Mouse (Mus musculus) liver, embryonic 13.5 days (tissue): ENCODE data around the gene Lgals3bp. TPM values are rescaled to one million over a fixed set of nuclear protein-coding genes. Genes with fewer than 3 reads are reported as not detected.

Experiments used
- ATAC-seq: fragments of 200-750 bp; cut with Nextera tagmentation; 2 replicates; pipeline ENCODE4 v1.8.0; 2017; ENCODE audit warnings: low read depth, mild to moderate bottlenecking, moderate number of reproducible peaks, moderate library complexity
- DNase-seq: peaks from one replicate; pipeline ENCODE4 v3.0.0; 2022
- H3K27ac ChIP-seq: fragments of 300-500 bp; sonication (generic); 2 replicates; pipeline ENCODE4 v1.5.1; 2015; ENCODE audit warnings: moderate library complexity, mild to moderate bottlenecking, inconsistent platforms
- H3K27me3 ChIP-seq: fragments of 300-500 bp; sonication (generic); 2 replicates; pipeline ENCODE4 v1.6.1; 2015; ENCODE audit warnings: mild to moderate bottlenecking, inconsistent platforms
- H3K36me3 ChIP-seq: fragments of 300-500 bp; sonication (generic); 2 replicates; pipeline ENCODE4 v1.6.1; 2015; ENCODE audit warnings: mild to moderate bottlenecking, inconsistent platforms
- H3K4me1 ChIP-seq: fragments of 300-500 bp; sonication (generic); replicated peaks from 2 replicates; pipeline ENCODE4 v1.6.1; 2015; ENCODE audit warnings: inconsistent platforms
- H3K4me2 ChIP-seq: fragments of 300-500 bp; sonication (generic); 2 replicates; pipeline ENCODE4 v1.6.1; 2015; ENCODE audit warnings: inconsistent platforms, mild to moderate bottlenecking, moderate library complexity
- H3K4me3 ChIP-seq: fragments of 300-500 bp; sonication (generic); replicated peaks from 2 replicates; pipeline ENCODE4 v1.5.1; 2015; ENCODE audit warnings: mild to moderate bottlenecking, inconsistent platforms
- H3K9ac ChIP-seq: fragments of 300-500 bp; sonication (generic); 2 replicates; pipeline ENCODE4 v1.6.1; 2015; ENCODE audit warnings: mild to moderate bottlenecking, inconsistent platforms
- H3K9me3 ChIP-seq: fragments of 300-500 bp; sonication (generic); replicated peaks from 2 replicates; pipeline ENCODE4 v1.6.1; 2016; ENCODE audit warnings: inconsistent platforms
- WGBS: fragments of 180-500 bp; shearing (Covaris S2); methylation state at CpG from one replicate; pipeline ENCODE4 v1.1.7; 2015; ENCODE audit not compliant: insufficient replicate concordance; 5-methylcytosine and 5-hydroxymethylcytosine counted together
- polyA plus RNA-seq: library from polyadenylated mRNA; unstranded; fragments of >200 nt; fragmentation: Nextera tagmentation; extraction: Ambion mirVana; gene quantifications from 2 replicates; pipeline ENCODE4 v1.2.1, GENCODE M21; 2015

Gene Lgals3bp
- polyA plus RNA-seq, result 25.4 and 32.3 TPM in 2 replicates

DNA sequence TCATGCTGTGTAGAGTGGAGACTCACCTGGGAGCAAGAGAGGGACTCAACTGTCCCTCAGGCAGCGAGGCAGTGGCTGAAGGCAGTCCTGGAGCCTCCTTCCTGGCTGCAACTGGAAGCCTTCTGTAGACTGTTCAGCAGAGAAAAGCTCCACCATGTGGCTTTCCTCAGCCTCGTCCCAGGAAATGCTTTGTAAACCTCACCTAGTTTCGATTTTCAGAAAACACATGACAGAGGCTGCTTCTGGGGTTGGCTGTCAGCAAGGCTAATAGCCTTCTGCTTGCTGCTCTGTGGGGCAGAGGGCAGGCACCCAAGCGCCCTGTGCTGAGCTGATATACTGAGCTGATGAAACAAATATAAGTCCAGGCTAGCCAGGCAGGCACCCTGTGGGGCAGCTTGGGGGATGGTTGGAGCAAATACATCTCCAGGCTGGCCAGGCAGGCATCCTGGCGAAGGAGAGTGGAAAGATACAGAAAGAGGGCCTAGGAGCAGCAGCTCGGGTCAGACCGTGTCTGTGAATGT lies at the start of gene Lgals3bp:
Gene Lgals3bp (minus strand): TSS at position 333 of the 521 bp plus-strand sequence.
- peaks cover 19% of the 10 kb centered on the region for H3K36me3 ChIP-seq
- ATAC-seq (peak; percentile 71), DNase-seq (no peak)
- H3K4me3 ChIP-seq, result peak within 1 kb of the TSS; percentile 36
- H3K4me1 ChIP-seq, result peaks cover 36% of the 10 kb centered on the region
- 43% methylated on average over 7 of the region's 7 CpGs for WGBS
- H3K9me3 ChIP-seq, result no peaks in the 10 kb centered on the region
- peak within 1 kb of the TSS; percentile 75 for H3K27ac ChIP-seq
- H3K4me2 ChIP-seq, result peak within 1 kb of the TSS; percentile 58
- no peaks in the 10 kb centered on the region for H3K27me3 ChIP-seq
- peak within 1 kb of the TSS; percentile 52 for H3K9ac ChIP-seq

- Histone ChIP-seq H3K9me3 (no peaks in the 10 kb centered on the region), H3K4me3 (no peak overlapping the region), H3K4me2 (no peak overlapping the region), H3K36me3 (no peaks in the 10 kb centered on the region), H3K4me1 (0 out of 2 replicates have a peak, but pooled peaks cover 3% of the 10 kb centered on the region), H3K9ac (no peak overlapping the region), H3K27me3 (no peaks in the 10 kb centered on the region), H3K27ac (no peak overlapping the region)
- no peak for ATAC-seq
- 68% methylated on average over 6 of the region's 6 CpGs for WGBS
- DNase-seq, result no peak
Observed at GRCm38 (mm10) chr11:118451211-118451610, 49.3 kb upstream of the Lgals3bp start.

- Histone ChIP-seq H3K9ac (no peak overlapping the region), H3K36me3 (no peaks in the 10 kb centered on the region), H3K4me3 (no peak overlapping the region), H3K4me2 (no peak overlapping the region), H3K4me1 (0 out of 2 replicates have a peak, but pooled peaks cover 3% of the 10 kb centered on the region), H3K9me3 (no peaks in the 10 kb centered on the region), H3K27me3 (no peaks in the 10 kb centered on the region), H3K27ac (no peak overlapping the region)
- ATAC-seq, result no peak
- WGBS, result 71% methylated on average over 8 of the region's 8 CpGs
- no peak for DNase-seq
Observed at GRCm38 (mm10) chr11:118448385-118448784, 46.5 kb upstream of the Lgals3bp start.

DNA sequence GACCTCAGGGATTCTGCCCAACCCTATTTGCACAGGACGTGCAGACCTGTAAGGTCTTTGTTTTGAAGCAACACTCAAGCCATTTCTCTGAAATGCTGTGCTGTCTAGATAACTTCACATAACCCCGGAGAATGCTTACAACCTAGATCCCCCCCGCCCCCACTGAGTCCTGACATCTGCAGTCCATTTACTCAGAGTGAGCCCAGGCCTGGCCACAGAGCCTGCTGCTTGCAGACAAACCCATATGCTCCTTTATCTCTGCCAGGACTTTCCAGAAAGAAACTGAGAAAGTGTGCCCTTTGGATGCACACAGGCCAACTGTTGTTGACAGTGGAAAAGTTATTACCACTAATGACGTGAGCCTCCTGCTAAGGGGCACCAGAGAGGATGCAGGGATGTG lies 45.5 kb upstream of the Lgals3bp start:
- no peak overlapping the region for H3K27ac ChIP-seq
- 0 out of 2 replicates have a peak, but pooled peaks cover 3% of the 10 kb centered on the region for H3K4me1 ChIP-seq
- no peaks in the 10 kb centered on the region for H3K36me3 ChIP-seq
- no peak overlapping the region for H3K9ac ChIP-seq
- H3K4me3 ChIP-seq, result no peak overlapping the region
- DNase-seq (no peak), ATAC-seq (no peak)
- no peaks in the 10 kb centered on the region for H3K9me3 ChIP-seq
- 55% methylated on average over 4 of the region's 4 CpGs for WGBS
- no peak overlapping the region for H3K4me2 ChIP-seq
- no peaks in the 10 kb centered on the region for H3K27me3 ChIP-seq

DNA sequence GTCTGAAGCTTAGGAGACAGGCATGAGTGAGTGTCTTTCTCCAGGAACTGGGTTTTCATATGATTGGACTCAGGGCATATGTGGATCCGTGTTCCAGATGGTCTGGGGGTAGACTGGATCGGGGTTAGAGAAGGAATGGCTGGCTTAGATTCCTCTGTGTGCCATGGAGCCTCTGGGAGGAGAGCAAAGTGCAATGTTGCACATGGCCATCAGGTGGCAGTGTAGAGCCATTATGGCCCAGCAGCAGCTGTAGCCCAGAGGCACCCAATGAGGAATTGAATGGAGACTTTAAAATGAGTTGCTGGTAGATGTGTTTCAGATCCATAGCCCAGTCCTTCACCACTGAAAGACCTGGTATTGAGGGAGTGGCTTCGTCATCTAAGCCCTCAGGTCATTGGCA lies 44.0 kb upstream of the Lgals3bp start:
- DNase-seq (peak; percentile 41), ATAC-seq (peak; percentile 68)
- WGBS, result 9% methylated on average over 3 of the region's 3 CpGs

GRCm38 (mm10) chr11:118443201-118443970 lies 41.5 kb upstream of the Lgals3bp start:
- WGBS, result 29% methylated on average over 11 of the region's 11 CpGs
- H3K9ac ChIP-seq, result no peak overlapping the region
- H3K4me3 ChIP-seq, result no peak overlapping the region
- H3K4me2 ChIP-seq, result no peak overlapping the region
- H3K4me1 ChIP-seq, result no peaks in the 10 kb centered on the region
- H3K9me3 ChIP-seq, result no peaks in the 10 kb centered on the region
- no peaks in the 10 kb centered on the region for H3K27me3 ChIP-seq
- no peaks in the 10 kb centered on the region for H3K36me3 ChIP-seq
- ATAC-seq, result no peak; the same call in 1 of the 2 replicates
- DNase-seq, result no peak
- no peak overlapping the region for H3K27ac ChIP-seq

More for the DNA sequence above, 44.0 kb upstream of the Lgals3bp start:
- H3K9ac ChIP-seq, result no peak overlapping the region
- no peak overlapping the region for H3K4me3 ChIP-seq
- H3K36me3 ChIP-seq, result no peaks in the 10 kb centered on the region
- no peak overlapping the region for H3K4me2 ChIP-seq
- no peaks in the 10 kb centered on the region for H3K9me3 ChIP-seq
- H3K4me1 ChIP-seq, result no peaks in the 10 kb centered on the region
- no peak overlapping the region for H3K27ac ChIP-seq
- H3K27me3 ChIP-seq, result no peaks in the 10 kb centered on the region

DNA sequence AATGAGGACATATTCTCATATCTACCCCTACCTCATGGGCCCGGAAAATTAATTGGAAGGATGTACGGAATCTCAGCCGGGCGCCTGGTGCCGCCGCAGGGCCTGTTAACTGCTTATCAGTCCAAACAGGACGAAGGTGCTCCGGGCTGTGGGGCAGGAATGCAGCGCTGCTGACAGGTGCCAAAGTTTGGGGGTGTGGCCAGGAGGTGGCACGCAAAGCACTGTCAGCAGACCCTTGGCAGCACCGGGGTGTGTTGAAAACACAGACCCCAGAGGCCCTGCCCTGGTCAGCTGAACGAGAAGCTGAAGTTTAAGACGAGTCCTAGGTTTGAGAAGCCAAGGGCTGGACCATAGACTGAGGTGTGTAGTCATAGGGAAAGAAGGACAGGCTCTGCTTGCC lies 40.8 kb upstream of the Lgals3bp start:
- no peak overlapping the region for H3K4me3 ChIP-seq
- WGBS, result 66% methylated on average over 13 of the region's 13 CpGs

DNA sequence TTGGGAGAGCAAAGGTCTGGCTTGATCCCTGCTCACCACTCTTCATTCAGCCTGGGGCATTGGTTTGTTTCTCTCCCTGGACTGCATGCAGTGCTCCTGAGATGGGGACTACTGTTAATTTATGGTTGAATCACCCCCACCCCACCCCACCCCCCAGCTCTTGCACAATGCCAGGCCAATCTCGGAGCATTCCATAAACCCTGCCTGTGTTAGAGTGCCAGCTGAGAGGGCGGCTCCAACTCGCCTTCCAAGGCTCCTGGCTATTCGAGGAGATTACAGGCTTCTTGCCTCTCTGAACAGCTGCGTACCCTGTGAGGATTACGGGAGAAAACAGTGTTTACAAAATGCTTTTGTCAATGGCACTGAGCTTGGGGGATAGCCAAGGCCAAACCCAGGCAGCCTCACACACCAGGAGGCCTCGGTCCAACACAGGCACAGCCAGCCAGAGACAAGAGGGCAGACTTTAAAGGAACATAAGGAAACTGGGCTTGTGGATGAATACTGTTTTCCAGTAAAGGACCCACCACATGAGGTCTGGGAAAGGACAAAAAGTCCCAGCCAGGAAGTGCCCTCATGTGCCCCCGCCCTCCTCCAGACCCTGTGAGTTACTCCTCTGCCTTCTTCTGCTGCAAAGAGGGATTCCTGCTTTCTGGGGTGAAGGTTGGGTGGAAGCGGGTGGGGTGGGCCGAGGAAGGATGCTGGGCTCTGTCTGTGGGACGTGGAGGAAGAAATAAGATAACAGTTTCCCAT lies 36.9 kb upstream of the Lgals3bp start:
- ATAC-seq, result no peak
- WGBS, result 45% methylated on average over 11 of the region's 11 CpGs
- no peak overlapping the region for H3K9ac ChIP-seq
- no peaks in the 10 kb centered on the region for H3K36me3 ChIP-seq
- no peak for DNase-seq
- no peak overlapping the region for H3K4me3 ChIP-seq
- H3K4me2 ChIP-seq, result no peak overlapping the region
- H3K9me3 ChIP-seq, result no peaks in the 10 kb centered on the region
- H3K27ac ChIP-seq, result no peak overlapping the region
- H3K27me3 ChIP-seq, result peaks cover 7% of the 10 kb centered on the region; the same call in 1 of the 2 replicates
- peaks cover 5% of the 10 kb centered on the region for H3K4me1 ChIP-seq

More for the DNA sequence above, 40.8 kb upstream of the Lgals3bp start:
- Histone ChIP-seq H3K27me3 (no peaks in the 10 kb centered on the region), H3K36me3 (no peaks in the 10 kb centered on the region), H3K9me3 (no peaks in the 10 kb centered on the region), H3K4me1 (no peaks in the 10 kb centered on the region), H3K27ac (no peak overlapping the region), H3K4me2 (no peak overlapping the region), H3K9ac (no peak overlapping the region)
- ATAC-seq, result no peak
- DNase-seq, result no peak

DNA sequence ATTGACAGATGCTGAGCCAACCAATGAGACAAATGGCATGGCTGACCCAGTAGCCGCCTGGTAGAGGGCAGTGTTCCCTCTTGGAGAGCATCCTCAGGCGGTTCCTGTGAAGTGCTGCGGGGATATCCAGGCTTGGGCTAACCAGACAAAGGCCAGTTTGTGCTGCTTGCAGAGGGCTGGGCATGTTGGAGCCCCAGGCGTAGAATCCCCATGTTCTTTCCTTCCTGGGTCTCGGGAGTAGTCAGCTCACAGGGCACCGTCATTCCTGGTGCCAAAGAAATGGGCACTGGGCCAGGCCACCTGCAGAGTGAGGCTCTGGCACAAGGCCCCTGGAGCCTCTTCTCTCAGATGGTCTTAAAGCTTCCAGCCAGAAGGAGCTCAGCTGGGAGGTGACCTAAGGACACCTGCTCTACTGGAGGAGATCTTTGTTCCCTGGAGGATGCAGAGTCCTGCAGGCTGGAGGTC lies 34.6 kb upstream of the Lgals3bp start:
- Histone ChIP-seq H3K4me3 (no peak overlapping the region), H3K4me1 (peaks cover 7% of the 10 kb centered on the region), H3K27me3 (peaks cover 7% of the 10 kb centered on the region; the same call in 1 of the 2 replicates), H3K9ac (no peak overlapping the region), H3K4me2 (no peak overlapping the region), H3K9me3 (no peaks in the 10 kb centered on the region), H3K36me3 (no peaks in the 10 kb centered on the region), H3K27ac (no peak overlapping the region)
- DNase-seq (no peak), ATAC-seq (no peak)
- WGBS, result 50% methylated on average over 6 of the region's 6 CpGs

- no peak overlapping the region for H3K4me3 ChIP-seq
- H3K4me2 ChIP-seq, result 0 out of 2 replicates have a peak overlapping the region, but pooled peaks have one; percentile 24
- no peak overlapping the region for H3K27ac ChIP-seq
- WGBS, result 32% methylated on average over 13 of the region's 13 CpGs
- no peak for ATAC-seq
- H3K9me3 ChIP-seq, result no peaks in the 10 kb centered on the region
- DNase-seq, result no peak
- no peaks in the 10 kb centered on the region for H3K36me3 ChIP-seq
- H3K27me3 ChIP-seq, result peaks cover 12% of the 10 kb centered on the region
- no peak overlapping the region for H3K9ac ChIP-seq
- peaks cover 7% of the 10 kb centered on the region for H3K4me1 ChIP-seq
Observed at GRCm38 (mm10) chr11:118434093-118434492, 32.2 kb upstream of the Lgals3bp start.

DNA sequence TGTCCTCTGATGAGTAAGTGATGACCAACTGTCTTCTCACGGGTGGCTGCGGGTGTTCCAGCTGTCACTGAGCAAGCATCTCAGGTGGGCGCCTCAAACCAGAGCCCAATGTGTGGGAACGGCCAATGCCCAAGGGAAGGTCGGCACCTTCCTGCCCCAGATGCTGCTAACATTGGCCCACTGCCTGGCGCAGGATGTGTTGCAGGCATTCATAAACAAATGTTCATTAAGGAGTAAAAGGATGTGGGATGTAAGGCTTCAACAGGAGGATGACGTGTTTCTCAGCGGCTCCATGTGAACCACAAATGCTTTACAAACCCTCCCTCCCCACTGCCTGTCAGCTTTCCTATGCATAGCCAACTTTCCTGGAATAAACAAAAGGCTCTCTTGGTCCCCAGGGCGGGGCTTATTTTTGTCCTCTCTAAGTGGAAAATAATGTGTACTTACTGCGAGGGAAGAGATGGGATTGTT lies 31.5 kb upstream of the Lgals3bp start:
- ATAC-seq, result no peak
- 0 out of 2 replicates have a peak overlapping the region, but pooled peaks have one; percentile 24 for H3K4me2 ChIP-seq
- H3K27me3 ChIP-seq, result peaks cover 19% of the 10 kb centered on the region
- DNase-seq, result no peak
- H3K9me3 ChIP-seq, result no peaks in the 10 kb centered on the region
- WGBS, result 60% methylated on average over 10 of the region's 10 CpGs
- no peaks in the 10 kb centered on the region for H3K36me3 ChIP-seq
- no peak overlapping the region for H3K27ac ChIP-seq
- H3K4me3 ChIP-seq, result no peak overlapping the region
- no peak overlapping the region for H3K9ac ChIP-seq
- H3K4me1 ChIP-seq, result peaks cover 7% of the 10 kb centered on the region
